Mouse (Mus musculus) brain, embryonic 14.5 days (tissue): ENCODE measurements around the gene Chmp1a.

Experiments used
- CTCF ChIP-seq: fragments of 200-500 bp; IDR thresholded peaks from 2 replicates; pipeline ENCODE4 v1.5.1; 2012; ENCODE audit warnings: inconsistent platforms, mild to moderate bottlenecking, moderate library complexity, borderline replicate concordance; ENCODE audit not compliant: insufficient read depth, insufficient read length; ENCODE audit errors: extremely low read depth
- POLR2A ChIP-seq: fragments of 200-500 bp; IDR thresholded peaks from 2 replicates; pipeline ENCODE4 v1.6.1; 2012; ENCODE audit warnings: mild to moderate bottlenecking, inconsistent platforms, borderline replicate concordance; ENCODE audit not compliant: poor library complexity, insufficient read depth, insufficient read length, severe bottlenecking; ENCODE audit errors: extremely low read depth

- no peak for TF ChIP-seq POLR2A
- TF ChIP-seq CTCF: no peak
These were observed 21.2 kb upstream of the Chmp1a start for GRCm38 (mm10) chr8:123233760-123234159.
